Mouse (Mus musculus) neural tube, embryonic 14.5 days (tissue): ENCODE data around the gene C1qtnf12. TPM values are rescaled to one million over a fixed set of nuclear protein-coding genes. Genes with fewer than 3 reads are reported as not detected.

Source experiments
- ATAC-seq: fragments of 200-750 bp; cut with Nextera tagmentation; 2 replicates; pipeline ENCODE4 v1.8.0; 2017; ENCODE audit warnings: low read depth, mild to moderate bottlenecking, moderate TSS enrichment, moderate library complexity
- H3K27ac ChIP-seq: fragments of 300-500 bp; sonication (generic); 2 replicates; pipeline ENCODE4 v1.5.1; 2014; ENCODE audit warnings: low read depth, mild to moderate bottlenecking, control low read depth, low read length, moderate library complexity, mixed read lengths
- H3K27me3 ChIP-seq: fragments of 300-500 bp; sonication (generic); 2 replicates; pipeline ENCODE4 v1.6.1; 2014; ENCODE audit warnings: low read length; ENCODE audit not compliant: control insufficient read depth, insufficient read depth
- H3K36me3 ChIP-seq: fragments of 300-500 bp; sonication (generic); 2 replicates; pipeline ENCODE4 v1.6.1; 2014; ENCODE audit warnings: low read length, mixed read lengths; ENCODE audit not compliant: control insufficient read depth, insufficient read depth
- H3K4me1 ChIP-seq: fragments of 300-500 bp; sonication (generic); 2 replicates; pipeline ENCODE4 v1.6.1; 2014; ENCODE audit warnings: low read length; ENCODE audit not compliant: control insufficient read depth, insufficient read depth
- H3K4me2 ChIP-seq: fragments of 300-500 bp; sonication (generic); 2 replicates; pipeline ENCODE4 v1.6.1; 2014; ENCODE audit warnings: mild to moderate bottlenecking, low read depth, low read length, control low read depth
- H3K4me3 ChIP-seq: fragments of 300-500 bp; sonication (generic); 2 replicates; pipeline ENCODE4 v1.5.1; 2014; ENCODE audit warnings: low read depth, low read length, control low read depth, mixed read lengths
- H3K9ac ChIP-seq: fragments of 300-500 bp; sonication (generic); replicated peaks from 2 replicates; pipeline ENCODE4 v1.6.1; 2014; ENCODE audit warnings: low read depth, mild to moderate bottlenecking, control low read depth, low read length, mixed read lengths
- H3K9me3 ChIP-seq: fragments of 300-500 bp; sonication (generic); 2 replicates; pipeline ENCODE4 v1.6.1; 2016; ENCODE audit warnings: low read length; ENCODE audit not compliant: control insufficient read depth
- WGBS: fragments of 180-500 bp; shearing (Covaris S2); extraction: QIAGEN DNeasy Blood & Tissue Kit; methylation state at CpG from one replicate; pipeline ENCODE4 v1.1.7; 2014; 5-methylcytosine and 5-hydroxymethylcytosine counted together
- polyA plus RNA-seq: library from polyadenylated mRNA; unstranded; fragments of >200 nt; fragmentation: Nextera tagmentation; extraction: Ambion mirVana; gene quantifications from 2 replicates; pipeline ENCODE4 v1.2.1, GENCODE M21; 2014

Gene C1qtnf12
- polyA plus RNA-seq, 1 experiment from 2014 or later: 10.5 TPM

GRCm38 (mm10) chr4:155991908-155992230 is 29.8 kb downstream of the C1qtnf12 start:
- WGBS: 20% methylated on average over 37 of the region's 37 CpGs
- peak; percentile 25; the same call in 1 of the 2 replicates for ATAC-seq
- H3K9ac ChIP-seq: peak overlapping the region; percentile 72

DNA sequence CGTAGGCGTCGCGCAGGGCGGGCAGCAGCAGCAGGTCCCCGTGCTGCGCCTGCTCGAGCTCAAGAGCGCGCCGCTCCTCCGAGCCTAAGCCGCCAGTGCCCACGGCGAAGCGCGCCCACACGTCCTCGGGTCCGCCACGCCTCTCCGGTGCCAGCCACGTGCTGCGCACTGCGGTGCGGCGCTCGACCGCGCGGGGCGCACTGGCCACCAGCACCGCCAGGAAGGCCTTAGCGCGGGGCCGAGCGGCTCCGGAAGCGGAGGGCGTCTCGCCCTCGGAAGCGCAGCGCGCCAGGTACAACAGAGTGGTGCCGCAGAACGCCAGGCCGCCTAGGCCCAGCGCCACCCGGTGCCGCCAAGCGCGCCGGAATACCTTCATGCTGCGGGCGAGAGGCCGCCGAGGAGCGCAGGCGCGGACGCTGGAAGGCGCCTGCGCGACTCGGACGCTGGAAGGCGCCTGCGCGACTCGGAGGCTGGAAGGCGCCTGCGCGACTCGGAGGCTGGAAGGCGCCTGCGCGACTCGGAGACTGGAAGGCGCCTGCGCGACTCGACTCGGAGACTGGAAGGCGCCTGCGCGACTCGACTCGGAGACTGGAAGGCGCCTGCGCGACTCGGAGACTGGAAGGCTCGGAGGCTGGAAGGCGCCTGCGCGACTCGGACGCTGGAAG is 30.3 kb downstream of the C1qtnf12 start, which contains the start of the genes B3galt6 and Sdf4:
Gene B3galt6 (minus strand): TSS at position 409 of the 665 bp plus-strand sequence.
Gene Sdf4 (plus strand): TSS at position 632 of the 665 bp plus-strand sequence.
- Histone ChIP-seq H3K9ac (peak within 1 kb of the TSS; percentile 72), H3K9me3 (no peaks in the 10 kb centered on the region)
- WGBS: under 1% methylated on average over 97 of the region's 99 CpGs

More at GRCm38 (mm10) chr4:155991908-155992230, 29.8 kb downstream of the C1qtnf12 start:
- no peaks in the 10 kb centered on the region for H3K27me3 ChIP-seq
- H3K4me3 ChIP-seq: peak overlapping the region; percentile 82
- no peaks in the 10 kb centered on the region for H3K9me3 ChIP-seq
- peak overlapping the region; percentile 97 for H3K4me2 ChIP-seq
- H3K4me1 ChIP-seq: peaks cover 23% of the 10 kb centered on the region
- peak overlapping the region; percentile 92 for H3K27ac ChIP-seq
- no peaks in the 10 kb centered on the region for H3K36me3 ChIP-seq

GRCm38 (mm10) chr4:155992906-155993547 is 30.9 kb downstream of the C1qtnf12 start:
- Histone ChIP-seq H3K27ac (peak overlapping the region; percentile 89), H3K9ac (peak overlapping the region; percentile 71), H3K36me3 (no peaks in the 10 kb centered on the region), H3K9me3 (no peaks in the 10 kb centered on the region), H3K27me3 (no peaks in the 10 kb centered on the region), H3K4me3 (peak overlapping the region; percentile 82), H3K4me2 (peak overlapping the region; percentile 48), H3K4me1 (peaks cover 23% of the 10 kb centered on the region)
- ATAC-seq: peak; percentile 83
- under 1% methylated on average over 69 of the region's 70 CpGs for WGBS

More for the DNA sequence above, 30.3 kb downstream of the C1qtnf12 start, which contains the start of the genes B3galt6 and Sdf4:
- Histone ChIP-seq H3K27ac (peak within 1 kb of the TSS; percentile 92), H3K4me3 (peak within 1 kb of the TSS; percentile 82), H3K27me3 (no peaks in the 10 kb centered on the region), H3K36me3 (no peaks in the 10 kb centered on the region), H3K4me2 (peak within 1 kb of the TSS; percentile 97), H3K4me1 (peaks cover 23% of the 10 kb centered on the region)
- peak; percentile 90 for ATAC-seq

DNA sequence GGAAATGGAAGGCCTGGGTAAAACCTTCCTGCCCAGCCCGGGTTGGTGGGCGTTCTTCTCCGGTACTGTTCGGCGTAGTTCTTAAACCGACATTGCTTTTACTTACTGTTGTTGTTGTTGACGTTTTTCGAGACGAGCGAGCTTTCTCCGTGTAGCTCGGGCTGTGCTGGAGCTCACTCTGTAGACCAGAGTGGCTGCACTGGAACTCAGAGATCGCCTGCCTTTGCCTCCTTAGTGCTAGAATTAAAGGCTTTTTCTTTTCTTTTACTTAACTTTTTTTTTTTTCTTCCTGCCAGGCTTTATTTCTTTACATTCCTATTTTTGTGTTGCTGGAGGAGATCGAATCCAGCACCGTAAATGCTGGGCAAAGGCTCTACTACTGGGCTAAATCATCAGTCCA is 31.5 kb downstream of the C1qtnf12 start:
- H3K4me1 ChIP-seq: peaks cover 23% of the 10 kb centered on the region
- H3K4me3 ChIP-seq: peak overlapping the region; percentile 82
- H3K27me3 ChIP-seq: no peaks in the 10 kb centered on the region
- peak overlapping the region; percentile 48 for H3K4me2 ChIP-seq
- peak overlapping the region; percentile 89 for H3K27ac ChIP-seq
- peak overlapping the region; percentile 71 for H3K9ac ChIP-seq
- no peaks in the 10 kb centered on the region for H3K9me3 ChIP-seq
- 4% methylated on average over 15 of the region's 15 CpGs for WGBS
- H3K36me3 ChIP-seq: peaks cover 1% of the 10 kb centered on the region; the same call in 1 of the 2 replicates
- no peak for ATAC-seq

GRCm38 (mm10) chr4:156004109-156004508 is 42.0 kb downstream of the C1qtnf12 start:
- Histone ChIP-seq H3K4me2 (no peak overlapping the region), H3K9me3 (no peaks in the 10 kb centered on the region), H3K27ac (no peak overlapping the region), H3K9ac (no peak overlapping the region), H3K36me3 (peaks cover 81% of the 10 kb centered on the region), H3K27me3 (no peaks in the 10 kb centered on the region), H3K4me3 (no peak overlapping the region), H3K4me1 (no peaks in the 10 kb centered on the region)
- ATAC-seq: no peak
- 95% methylated on average over 3 of the region's 3 CpGs for WGBS

- H3K9me3 ChIP-seq: no peaks in the 10 kb centered on the region
- no peak overlapping the region for H3K4me3 ChIP-seq
- H3K9ac ChIP-seq: no peak overlapping the region
- H3K27ac ChIP-seq: no peak overlapping the region
- ATAC-seq: no peak
- H3K36me3 ChIP-seq: peaks cover 59% of the 10 kb centered on the region
- 96% methylated on average over 4 of the region's 4 CpGs for WGBS
- H3K4me1 ChIP-seq: no peaks in the 10 kb centered on the region
- H3K4me2 ChIP-seq: no peak overlapping the region
- H3K27me3 ChIP-seq: no peaks in the 10 kb centered on the region
These were observed 46.3 kb downstream of the C1qtnf12 start for GRCm38 (mm10) chr4:156008369-156008768.

GRCm38 (mm10) chr4:156013637-156014036 is 51.5 kb downstream of the C1qtnf12 start, which contains the start of gene Tnfrsf4:
TSS of gene Tnfrsf4 (plus strand) at chr4:156013843.
- H3K36me3 ChIP-seq: peaks cover 23% of the 10 kb centered on the region
- H3K4me2 ChIP-seq: no peak within 1 kb of the TSS
- 94% methylated on average over 8 of the region's 8 CpGs for WGBS
- no peak for ATAC-seq
- H3K27me3 ChIP-seq: no peaks in the 10 kb centered on the region
- no peaks in the 10 kb centered on the region for H3K9me3 ChIP-seq
- H3K4me3 ChIP-seq: no peak within 1 kb of the TSS
- no peak within 1 kb of the TSS for H3K27ac ChIP-seq
- H3K4me1 ChIP-seq: no peaks in the 10 kb centered on the region
- no peak within 1 kb of the TSS for H3K9ac ChIP-seq

- no peak overlapping the region for H3K9ac ChIP-seq
- peaks cover 15% of the 10 kb centered on the region for H3K36me3 ChIP-seq
- no peak overlapping the region for H3K4me2 ChIP-seq
- no peaks in the 10 kb centered on the region for H3K9me3 ChIP-seq
- no peak for ATAC-seq
- 92% methylated on average over 2 of the region's 2 CpGs for WGBS
- no peaks in the 10 kb centered on the region for H3K4me1 ChIP-seq
- H3K4me3 ChIP-seq: no peak overlapping the region
- H3K27me3 ChIP-seq: no peaks in the 10 kb centered on the region
- H3K27ac ChIP-seq: no peak overlapping the region
These were observed 52.3 kb downstream of the C1qtnf12 start for GRCm38 (mm10) chr4:156014436-156014835.
